Mouse (Mus musculus) kidney, adult 2 months (tissue): ENCODE results near the gene Foxj1.

Experiments
- CTCF ChIP-seq: fragments of 200-500 bp; conservative IDR thresholded peaks from 2 replicates; pipeline ENCODE4 v1.5.1; 2011; ENCODE audit warnings: low read depth, mild to moderate bottlenecking, control low read depth, low read length, moderate library complexity, mixed read lengths; ENCODE audit not compliant: insufficient read depth, insufficient read length
- POLR2A ChIP-seq: fragments of 200-500 bp; IDR thresholded peaks from one replicate; pipeline ENCODE4 v1.6.1; 2011; ENCODE audit warnings: low read depth, low read length, control low read depth

GRCm38 (mm10) chr11:116282912-116283521 lies 52.2 kb downstream of the Foxj1 start:
- no peak for TF ChIP-seq POLR2A
- no peak for TF ChIP-seq CTCF
